Mouse (Mus musculus) bone marrow, adult 2 months (tissue): Measurements from ENCODE around the gene Surf1. TPM values are rescaled to one million over a fixed set of nuclear protein-coding genes. Genes with fewer than 3 reads are reported as not detected.

Source experiments
- H3K27ac ChIP-seq: fragments of 200-500 bp; 2 replicates; pipeline ENCODE4 v1.5.1; 2012; ENCODE audit warnings: low read depth, mild to moderate bottlenecking, control low read depth, inconsistent platforms, low read length; ENCODE audit not compliant: control insufficient read depth, poor library complexity, insufficient read depth
- H3K4me1 ChIP-seq: fragments of 200-500 bp; 2 replicates; pipeline ENCODE4 v1.6.1; 2011; ENCODE audit warnings: low read length; ENCODE audit not compliant: control insufficient read depth, insufficient read depth
- H3K4me3 ChIP-seq: fragments of 200-500 bp; replicated peaks from 2 replicates; pipeline ENCODE3; 2011; ENCODE audit warnings: mild to moderate bottlenecking, low read depth, low read length, control low read depth; ENCODE audit not compliant: control insufficient read depth
- CTCF ChIP-seq: fragments of 200-500 bp; IDR thresholded peaks from 2 replicates; pipeline ENCODE4 v1.5.1; 2011; ENCODE audit warnings: low read length, control low read depth; ENCODE audit not compliant: control insufficient read depth, insufficient read depth
- POLR2A ChIP-seq: fragments of 200-500 bp; IDR thresholded peaks from 2 replicates; pipeline ENCODE4 v1.6.1; 2011; ENCODE audit warnings: low read depth, mild to moderate bottlenecking, control low read depth, low read length, borderline replicate concordance; ENCODE audit not compliant: control insufficient read depth
- WGBS: fragments of 180-500 bp; shearing (Covaris S2); methylation state at CpG from one replicate; pipeline ENCODE4 v1.1.7; 2018; 5-methylcytosine and 5-hydroxymethylcytosine counted together
- polyA plus RNA-seq: library from polyadenylated mRNA; stranded (reverse); fragments of >200 nt; gene quantifications from 2 replicates; pipeline ENCODE4 v1.2.4, GENCODE M21; 2011; ENCODE audit warnings: low replicate concordance; ENCODE audit not compliant: missing spikeins, insufficient read depth, insufficient read length

The Surf1 gene
- polyA plus RNA-seq, 1 experiment = 58.4 TPM

DNA sequence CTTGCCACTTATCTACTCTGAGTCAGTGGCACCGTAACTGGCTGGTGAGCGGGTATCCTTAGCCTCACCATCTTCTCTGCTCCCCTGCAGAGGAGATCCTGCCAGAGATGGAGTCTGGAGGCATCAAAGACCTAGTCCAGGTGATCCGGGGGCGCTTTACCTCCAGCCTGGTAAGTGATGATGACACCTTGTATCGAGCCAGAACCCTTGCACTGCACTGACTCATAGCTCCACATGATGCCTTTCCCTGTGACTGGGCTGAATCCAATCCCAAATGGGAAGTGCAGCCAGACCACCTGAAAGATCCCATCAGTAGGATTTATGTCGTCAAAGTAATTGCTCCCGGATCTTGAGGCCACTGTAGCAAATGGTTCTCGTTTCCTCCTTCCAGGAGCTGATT lies 36.5 kb upstream of the Surf1 start:
- TF ChIP-seq CTCF = no peak
- no peak for TF ChIP-seq POLR2A
- Histone ChIP-seq H3K4me1 (no peaks in the 10 kb centered on the region), H3K4me3 (no peak overlapping the region), H3K27ac (no peak overlapping the region)
- 92% methylated on average over 8 of the region's 8 CpGs for WGBS

DNA sequence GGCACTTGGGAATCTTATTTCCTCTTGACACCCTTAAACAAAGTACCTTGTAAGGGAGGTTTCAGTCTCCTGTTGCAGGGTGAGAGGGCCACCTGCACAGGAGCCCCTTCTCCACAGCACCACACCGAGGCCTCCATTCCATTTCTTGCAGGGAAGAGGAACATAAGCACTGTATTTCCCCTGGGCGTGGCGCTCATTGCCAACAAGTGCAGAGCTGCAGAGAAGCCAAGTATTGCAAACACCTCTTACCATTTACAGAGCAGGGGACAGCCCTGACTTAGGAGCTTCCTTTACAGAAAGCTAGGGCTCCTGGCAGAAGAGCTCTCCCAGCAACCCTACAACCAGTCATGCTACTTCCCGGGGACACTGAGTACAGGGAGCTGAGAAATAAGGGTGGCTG lies 35.9 kb upstream of the Surf1 start:
- 72% methylated on average over 4 of the region's 4 CpGs for WGBS
- TF ChIP-seq POLR2A (no peak), CTCF (no peak)
- H3K4me1 ChIP-seq = no peaks in the 10 kb centered on the region
- no peak overlapping the region for H3K27ac ChIP-seq
- no peak overlapping the region for H3K4me3 ChIP-seq

DNA sequence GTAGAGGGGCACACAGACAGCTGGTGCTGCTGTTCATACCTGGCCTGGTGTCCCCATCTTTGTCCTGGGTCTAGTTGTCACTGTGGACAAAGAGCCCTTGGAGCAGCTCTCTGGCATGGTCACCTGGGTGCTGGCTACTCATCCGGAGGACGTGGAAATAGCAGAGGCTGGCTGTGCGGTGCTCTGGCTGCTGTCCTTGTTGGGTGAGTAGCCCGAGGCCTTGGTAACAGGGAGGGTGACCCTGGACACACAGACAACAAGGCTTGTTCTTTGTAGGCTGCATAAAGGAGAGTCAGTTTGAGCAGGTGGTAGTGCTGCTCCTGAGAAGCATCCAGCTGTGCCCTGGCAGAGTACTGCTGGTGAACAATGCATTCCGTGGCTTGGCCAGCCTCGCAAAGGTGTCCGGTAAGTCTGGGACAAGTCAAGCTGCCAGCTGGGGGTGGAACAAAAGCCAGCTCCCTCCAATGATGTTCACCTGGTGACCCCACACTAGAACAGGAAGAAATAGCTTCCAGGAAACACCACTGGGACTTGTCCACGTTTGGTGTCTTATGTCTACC lies 35.1 kb upstream of the Surf1 start:
- TF ChIP-seq POLR2A (no peak), CTCF (no peak)
- no peaks in the 10 kb centered on the region for H3K4me1 ChIP-seq
- 89% methylated on average over 8 of the region's 8 CpGs for WGBS

DNA sequence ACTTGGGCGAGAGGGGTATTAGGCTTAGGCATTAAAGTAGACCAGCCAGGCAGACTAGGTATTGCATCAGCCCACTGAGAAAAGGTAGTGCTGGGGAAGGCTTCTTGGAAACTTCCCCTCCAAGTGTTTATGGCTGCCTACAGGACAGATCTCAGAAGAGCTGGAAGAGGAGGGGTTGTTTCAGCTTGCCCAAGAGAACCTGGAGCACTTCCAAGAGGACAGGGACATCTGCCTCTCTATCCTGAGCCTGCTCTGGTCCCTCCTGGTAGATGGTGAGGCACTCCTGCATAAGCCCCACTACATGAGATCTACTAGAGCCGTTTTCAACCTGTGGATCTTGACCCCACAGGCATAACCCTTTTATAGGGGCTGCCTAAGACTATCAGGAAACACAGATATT lies 34.1 kb upstream of the Surf1 start:
- TF ChIP-seq CTCF (no peak), POLR2A (no peak)
- 81% methylated on average over 2 of the region's 2 CpGs for WGBS
- Histone ChIP-seq H3K4me3 (no peak overlapping the region), H3K27ac (no peak overlapping the region), H3K4me1 (no peaks in the 10 kb centered on the region)

More for the DNA sequence above, 35.1 kb upstream of the Surf1 start:
- no peak overlapping the region for H3K27ac ChIP-seq
- H3K4me3 ChIP-seq = no peak overlapping the region

DNA sequence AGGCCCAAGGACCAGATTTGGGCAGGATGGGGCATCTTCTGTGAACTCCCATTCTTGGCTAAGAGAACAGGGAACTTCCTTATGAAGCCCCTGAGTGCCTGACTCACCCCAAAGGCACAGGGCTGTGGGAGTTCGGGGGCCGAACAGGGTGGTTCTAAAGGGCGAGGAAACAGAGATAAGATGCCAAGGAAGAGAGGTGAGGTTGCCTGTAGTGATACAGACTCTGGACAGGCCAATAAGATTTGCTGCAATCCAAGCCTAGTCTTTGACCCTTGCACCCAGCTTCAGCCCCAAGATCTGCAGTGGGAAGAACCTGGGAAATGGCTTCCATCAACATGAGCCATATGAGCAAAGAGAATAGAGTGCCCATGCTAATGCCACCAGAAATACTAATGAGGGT lies 26.9 kb upstream of the Surf1 start:
- WGBS = 69% methylated on average over 3 of the region's 3 CpGs
- Histone ChIP-seq H3K27ac (no peak overlapping the region), H3K4me1 (peaks cover 2% of the 10 kb centered on the region), H3K4me3 (no peak overlapping the region)
- no peak for TF ChIP-seq CTCF
- no peak for TF ChIP-seq POLR2A

DNA sequence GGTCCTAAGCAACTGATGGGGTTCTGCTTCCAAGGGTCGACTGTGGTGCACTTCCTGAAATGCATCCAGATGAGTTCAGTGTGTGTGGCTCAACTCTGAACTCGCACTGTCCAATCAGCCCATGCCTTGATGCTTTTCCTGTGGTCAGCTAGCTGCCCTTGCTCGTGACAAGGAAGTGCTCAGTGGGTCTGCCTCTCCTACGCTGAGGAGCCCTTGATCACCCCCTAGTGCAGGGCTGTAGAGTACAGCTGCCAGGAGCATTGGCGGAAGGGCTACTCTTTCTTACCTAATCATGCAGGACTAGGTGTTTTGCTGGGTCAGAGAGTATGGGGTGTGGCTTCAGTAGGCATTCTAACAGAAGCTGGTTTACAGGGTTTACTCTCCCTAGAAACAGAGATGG lies 25.2 kb upstream of the Surf1 start:
- H3K4me3 ChIP-seq = no peak overlapping the region
- TF ChIP-seq POLR2A = no peak
- TF ChIP-seq CTCF = peak; percentile 68
- 16% methylated on average over 5 of the region's 5 CpGs for WGBS
- H3K27ac ChIP-seq = peak overlapping the region; percentile 41; the same call in 1 of the 2 replicates
- H3K4me1 ChIP-seq = peaks cover 2% of the 10 kb centered on the region

DNA sequence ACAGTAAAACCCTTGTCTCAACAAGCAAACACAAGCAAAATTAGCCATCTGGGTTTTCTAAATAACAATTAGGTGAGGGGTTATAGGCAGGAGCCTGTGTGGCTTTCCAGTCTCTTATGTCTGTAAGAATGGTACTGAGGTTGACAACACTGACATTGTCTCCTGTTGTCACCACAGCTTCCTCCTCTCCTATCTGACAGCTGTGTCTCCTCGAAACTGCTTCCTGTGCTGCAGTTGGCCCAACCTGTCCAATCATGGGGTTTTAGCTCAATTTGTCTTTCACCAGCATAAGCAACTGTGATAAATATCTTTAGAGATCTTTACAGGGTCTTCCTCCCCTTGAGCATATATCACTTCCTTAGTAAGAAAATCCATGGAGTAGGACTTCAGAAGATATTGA lies 20.1 kb upstream of the Surf1 start:
- WGBS = 0% methylated on average over 1 of the region's 1 CpGs
- Histone ChIP-seq H3K4me1 (peaks cover 11% of the 10 kb centered on the region), H3K4me3 (no peak overlapping the region), H3K27ac (no peak overlapping the region)
- no peak for TF ChIP-seq POLR2A
- no peak for TF ChIP-seq CTCF

DNA sequence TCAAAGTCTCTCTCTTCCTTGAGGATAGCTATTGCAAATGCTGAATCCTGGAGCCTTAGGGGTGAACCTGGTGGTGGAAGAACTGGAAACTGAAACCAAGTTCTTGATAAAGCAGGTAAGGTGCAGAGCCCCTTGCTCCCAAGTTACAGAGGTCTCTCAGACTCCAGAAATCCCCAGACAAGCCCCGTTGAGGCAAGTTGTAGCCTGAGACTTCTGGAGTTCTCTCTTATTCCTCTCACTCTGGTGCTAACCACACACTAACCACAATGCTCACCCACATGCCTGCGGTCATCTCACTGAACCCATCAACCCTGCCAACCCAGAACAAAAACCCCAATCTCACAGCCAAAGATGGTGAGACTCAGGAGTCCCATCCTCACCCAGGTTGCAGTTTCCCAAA lies 19.0 kb upstream of the Surf1 start:
- Histone ChIP-seq H3K4me1 (peaks cover 9% of the 10 kb centered on the region), H3K27ac (no peak overlapping the region), H3K4me3 (no peak overlapping the region)
- no peak for TF ChIP-seq CTCF
- TF ChIP-seq POLR2A = no peak
- 1% methylated on average over 2 of the region's 2 CpGs for WGBS

DNA sequence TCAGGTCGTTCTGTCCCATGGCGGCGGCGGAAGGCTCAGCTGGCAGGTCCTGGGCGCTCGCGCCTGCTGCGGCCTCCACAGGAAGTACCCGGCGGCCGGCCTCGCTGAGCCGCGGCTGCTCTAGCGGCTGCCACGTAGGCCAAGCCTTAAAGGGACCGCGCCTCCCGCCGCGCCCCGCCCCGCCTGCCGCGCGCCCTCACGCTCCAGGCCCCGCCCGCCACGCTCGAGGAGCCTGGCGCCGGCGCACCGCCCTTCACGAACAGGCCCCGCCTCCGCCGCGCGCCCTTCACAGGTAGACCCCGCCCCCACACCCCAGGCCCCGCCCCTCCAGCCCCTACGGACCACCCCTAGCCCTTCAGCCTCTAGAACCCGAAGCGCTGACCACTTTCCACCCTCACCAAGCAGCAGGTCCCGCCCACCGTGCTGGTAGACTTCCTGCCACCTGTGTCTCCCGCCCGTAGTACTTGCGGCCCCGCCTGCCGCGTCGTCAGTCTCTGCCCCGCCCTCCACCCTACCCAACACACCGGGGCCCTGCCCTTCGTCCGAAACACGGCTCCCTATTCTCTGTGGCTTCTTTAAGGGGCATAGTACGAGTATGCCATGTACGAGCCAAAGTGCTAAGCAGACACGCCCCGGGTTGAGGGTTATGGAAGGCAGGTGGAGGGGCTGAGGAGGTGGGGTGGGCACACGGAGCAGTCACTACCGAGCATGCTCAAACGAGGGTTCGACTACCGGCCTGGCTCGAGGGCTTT lies 17.1 kb upstream of the Surf1 start, which contains the start of the genes Surf4 and Stkld1:
Gene Surf4, minus strand, starts transcription at position 625 of the 752 bp plus-strand sequence.
Gene Stkld1, plus strand, starts transcription at position 744 of the 752 bp plus-strand sequence.
- peak within 1 kb of the TSS; percentile 96 for H3K4me3 ChIP-seq
- peaks cover 9% of the 10 kb centered on the region for H3K4me1 ChIP-seq
- 1% methylated on average over 62 of the region's 70 CpGs for WGBS
- TF ChIP-seq POLR2A (peak; percentile 94; the same call in 1 of the 2 replicates), CTCF (no peak)
- peak within 1 kb of the TSS; percentile 96 for H3K27ac ChIP-seq
